Mouse (Mus musculus): Measurements from ENCODE around the gene Slc26a1.

GRCm38 (mm10) chr5:108671757-108672156, 3.6 kb downstream of the Slc26a1 start:
- TF ChIP-seq CTCF (IDR thresholded peaks at IDR 0.05; ENCODE audit: control insufficient read depth, insufficient read depth, low read length) = no peak
- TF ChIP-seq POLR2A (IDR thresholded peaks at IDR 0.05; ENCODE audit: borderline replicate concordance, control insufficient read depth, low read depth, low read length) = no peak
